ENCODE assay signal across 8 mouse cellular contexts in the genomic region with DNA sequence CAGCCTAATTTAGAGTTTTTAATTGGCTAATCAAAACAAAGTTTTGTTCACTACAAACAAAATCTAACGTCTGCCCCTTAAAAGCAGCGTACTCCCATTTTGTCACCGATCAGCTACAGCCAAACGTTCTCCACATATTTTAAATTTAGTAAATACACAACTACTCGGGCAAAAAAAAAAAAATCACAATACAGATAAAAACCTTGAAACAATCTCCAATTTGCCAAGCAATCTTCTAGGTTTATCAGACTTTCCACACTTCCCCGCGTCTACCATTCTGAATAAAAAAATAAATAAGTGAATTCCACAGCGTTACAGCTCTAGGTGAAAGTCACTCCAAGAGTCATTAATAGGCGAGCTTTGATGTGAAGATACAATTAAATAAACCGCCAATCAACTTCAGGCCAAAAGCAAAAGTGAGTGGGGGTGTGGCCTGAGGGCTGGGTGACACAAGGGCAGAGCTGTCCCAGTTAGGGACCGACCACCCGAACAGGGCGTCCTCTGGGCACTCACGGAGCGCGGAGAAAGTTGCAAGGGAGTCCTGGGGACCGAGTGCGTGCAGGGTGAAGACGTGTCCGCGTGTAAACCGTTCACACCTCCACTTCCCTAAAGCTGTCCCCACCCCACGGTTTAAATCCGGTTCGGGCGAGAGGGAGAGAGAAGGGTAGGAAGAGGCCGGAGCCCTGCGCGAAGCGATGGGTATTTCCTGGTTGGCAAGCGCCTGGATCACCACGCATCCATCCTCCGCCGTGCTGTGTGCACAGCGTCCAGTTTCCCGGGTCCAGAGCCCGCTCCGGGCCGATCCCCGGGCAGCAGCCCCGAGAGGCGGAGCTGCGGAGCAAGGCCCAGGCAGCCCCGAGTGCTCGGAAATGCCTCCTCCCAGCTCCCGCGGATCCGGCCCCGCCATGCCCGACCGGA. TPM values are rescaled to one million over a fixed set of nuclear protein-coding genes. Genes with fewer than 3 reads are reported as not detected.
A peak's percentile ranks its signal among the peaks of the same experiment; 100 is the strongest.
DNase-seq lines count a peak whose midpoint lies in the region; ATAC-seq lines count a peak whose summit lies in the region.

No protein-coding gene starts in this region.

- H3K9me3 ChIP-seq in hindbrain, embryonic 14.5 days (ENCODE audit: control insufficient read depth, low read length), result no peaks in the 10 kb centered on the region

- no peaks in the 10 kb centered on the region for H3K27me3 ChIP-seq in hindbrain, embryonic 14.5 days (ENCODE audit: control insufficient read depth, insufficient read depth, low read length)

- peaks cover 31% of the 10 kb centered on the region for H3K4me1 ChIP-seq in hindbrain, embryonic 14.5 days (replicated peaks; ENCODE audit: control insufficient read depth, insufficient read depth, low read length)

- ATAC-seq in hindbrain, embryonic 14.5 days (ENCODE audit: low FRiP score), result peak; percentile 85

- H3K36me3 ChIP-seq in hindbrain, embryonic 14.5 days (replicated peaks; ENCODE audit: control insufficient read depth, insufficient read depth), result no peaks in the 10 kb centered on the region

- WGBS in hindbrain, embryonic 14.5 days, result 6% methylated on average over 48 of the region's 51 CpGs

- peak overlapping the region; percentile 94 for H3K4me3 ChIP-seq in hindbrain, embryonic 14.5 days (replicated peaks; ENCODE audit: low read length)

- peak overlapping the region; percentile 70 for H3K4me2 ChIP-seq in hindbrain, embryonic 14.5 days (replicated peaks)

- H3K9ac ChIP-seq in hindbrain, embryonic 14.5 days, result peak overlapping the region; percentile 92

- DNase-seq in WW6 (ENCODE audit: low read depth, low spot score), result peak; percentile 14
- peak; percentile 78 to 80 for DNase-seq in cerebellum, postnatal 25 days
- DNase-seq in frontal cortex, postnatal 25 days (ENCODE audit: low spot score in 2 of 2), result peak; percentile 34 to 47
- DNase-seq in hindbrain, embryonic 14.5 days (ENCODE audit: low spot score), result peak; percentile 62
- DNase-seq in left cerebral cortex, adult 11 months (ENCODE audit: low spot score), result peak; percentile 33
- DNase-seq in lung, postnatal 4 days, result peak; percentile 79 to 85
- DNase-seq in right cerebral cortex, adult 2 months (ENCODE audit: low spot score in 2 of 2), result peak; percentile 46 to 63
- peak; percentile 55 to 63 for DNase-seq in urinary bladder, postnatal 36 days (ENCODE audit: low spot score in 2 of 2)

- peak overlapping the region; percentile 97 for H3K27ac ChIP-seq in hindbrain, embryonic 14.5 days

RNA-seq across cellular contexts. Expression of a gene that starts 0.8 kb away (rescaled TPM):
- polyA plus RNA-seq in hindbrain, embryonic 14.5 days (2014; fragmentation: Nextera tagmentation; extraction: Ambion mirVana), result 111 and 130 TPM in 2 replicates

RNA-seq across cellular contexts. Expression of a gene that starts 56.3 kb away (rescaled TPM):
- 0.59 and 1.3 TPM in 2 replicates for polyA plus RNA-seq in hindbrain, embryonic 14.5 days (2014; fragmentation: Nextera tagmentation; extraction: Ambion mirVana)

Comparison
In these comparisons a context has a peak if more than half of its experiments do, and no peak if none do; other contexts are left out.
1. Peak in every context shown above with its lines: DNase-seq, ATAC-seq, H3K4me3 ChIP-seq and H3K27ac ChIP-seq.
2. DNase-seq: peak in every context shown above with its lines; median percentile 82 in lung, postnatal 4 days; 79 in cerebellum, postnatal 25 days; 62 in hindbrain, embryonic 14.5 days; 59 in urinary bladder, postnatal 36 days; 54 in right cerebral cortex, adult 2 months; 40 in frontal cortex, postnatal 25 days; 33 in left cerebral cortex, adult 11 months; 14 in WW6.